Comparison of ENCODE assay signal across 10 mouse cellular contexts in genomic region chr13:100776710-100777109, GRCm38 (mm10). TPM values are rescaled to one million over a fixed set of nuclear protein-coding genes. Genes with fewer than 3 reads are reported as not detected.
A peak's percentile ranks its signal among the peaks of the same experiment; 100 is the strongest.
DNase-seq lines count a peak whose midpoint lies in the region; ATAC-seq and TF ChIP-seq lines count a peak whose summit lies in the region.
"Had no signal": no experiment of that assay in that cellular context is flagged by ENCODE, and none has a peak within 500 bp of the region (broad histone marks: within the 10 kb centered on the region; RNA-seq: fewer than 3 reads in every experiment).

No protein-coding gene starts in this region.

- DNase-seq in heart, embryonic 10.5 days (ENCODE audit: low spot score), result no peak
- DNase-seq in heart, postnatal 14 days, result no peak
- no peak for DNase-seq in lung, postnatal 14 days
- DNase-seq in forebrain, postnatal 0 days, result no peak
- DNase-seq in midbrain, postnatal 0 days (ENCODE audit: low spot score), result no peak
- no peak for DNase-seq in cerebellum, adult 11-12 months
- DNase-seq in left cerebral cortex, postnatal 14 days (ENCODE audit: low spot score in 2 of 2), result no peak
- DNase-seq: cerebellum, postnatal 25 days had no signal

- WGBS in heart, embryonic 10.5 days, result 53% methylated on average over 6 of the region's 6 CpGs
- WGBS in lung, embryonic 15.5 days, result 55% methylated on average over 6 of the region's 6 CpGs
- 67% methylated on average over 6 of the region's 6 CpGs for WGBS in forebrain, postnatal 0 days
- 65% methylated on average over 6 of the region's 6 CpGs for WGBS in midbrain, postnatal 0 days

- intact Hi-C loops in heart, postnatal 14 days (cut with DNase I), result no loop called here
- intact Hi-C loops in left cerebral cortex, postnatal 14 days (cut with DNase I), result no loop called here

- no peaks in the 10 kb centered on the region for H3K9me3 ChIP-seq in heart, embryonic 10.5 days
- no peaks in the 10 kb centered on the region for H3K9me3 ChIP-seq in lung, embryonic 15.5 days
- H3K9me3 ChIP-seq in forebrain, postnatal 0 days (ENCODE audit: low read length), result no peaks in the 10 kb centered on the region
- no peaks in the 10 kb centered on the region for H3K9me3 ChIP-seq in midbrain, postnatal 0 days (ENCODE audit: low read length)

- H3K9ac ChIP-seq in lung, embryonic 15.5 days, result no peak overlapping the region
- H3K9ac ChIP-seq in forebrain, postnatal 0 days, result no peak overlapping the region
- H3K9ac ChIP-seq in midbrain, postnatal 0 days (replicated peaks; ENCODE audit: low read length, poor library complexity, severe bottlenecking), result no peak overlapping the region

- ATAC-seq in lung, embryonic 15.5 days (ENCODE audit: borderline replicate concordance, extremely low read depth, low FRiP score, low TSS enrichment), result no peak
- ATAC-seq in forebrain, postnatal 0 days, result no peak
- 0 out of 2 replicates have a peak, but pooled peaks have one; percentile 1 for ATAC-seq in midbrain, postnatal 0 days (ENCODE audit: low FRiP score)

- 0 out of 2 replicates have a peak overlapping the region, but pooled peaks have one; percentile 98 for H3K4me3 ChIP-seq in heart, embryonic 10.5 days
- no peak overlapping the region for H3K4me3 ChIP-seq in lung, embryonic 15.5 days
- no peak overlapping the region for H3K4me3 ChIP-seq in forebrain, postnatal 0 days (ENCODE audit: low read depth, low read length)
- no peak overlapping the region for H3K4me3 ChIP-seq in midbrain, postnatal 0 days (ENCODE audit: low read depth, low read length)

- H3K4me1 ChIP-seq in heart, embryonic 10.5 days, result peaks cover 15% of the 10 kb centered on the region
- peaks cover 21% of the 10 kb centered on the region for H3K4me1 ChIP-seq in lung, embryonic 15.5 days
- H3K4me1 ChIP-seq in forebrain, postnatal 0 days (ENCODE audit: insufficient read depth), result 0 out of 2 replicates have a peak, but pooled peaks cover 3% of the 10 kb centered on the region
- H3K4me1 ChIP-seq in midbrain, postnatal 0 days (ENCODE audit: insufficient read depth, low read length), result no peaks in the 10 kb centered on the region; the same call in 1 of the 2 replicates

- no peak overlapping the region for H3K27ac ChIP-seq in heart, embryonic 10.5 days
- no peak overlapping the region for H3K27ac ChIP-seq in lung, embryonic 15.5 days
- no peak overlapping the region for H3K27ac ChIP-seq in forebrain, postnatal 0 days (ENCODE audit: low read depth, low read length)
- H3K27ac ChIP-seq in midbrain, postnatal 0 days (ENCODE audit: low read depth, low read length), result no peak overlapping the region
- H3K27ac ChIP-seq: kidney, postnatal 0 days had no signal

- H3K27me3 ChIP-seq in heart, embryonic 10.5 days (ENCODE audit: insufficient read depth, poor library complexity, severe bottlenecking), result no peaks in the 10 kb centered on the region
- no peaks in the 10 kb centered on the region for H3K27me3 ChIP-seq in lung, embryonic 15.5 days
- H3K27me3 ChIP-seq in forebrain, postnatal 0 days (ENCODE audit: insufficient read depth, low read length), result no peaks in the 10 kb centered on the region
- no peaks in the 10 kb centered on the region for H3K27me3 ChIP-seq in midbrain, postnatal 0 days (ENCODE audit: insufficient read depth, low read length)

- 0 out of 2 replicates have a peak overlapping the region, but pooled peaks have one; percentile 87 for H3K4me2 ChIP-seq in lung, embryonic 15.5 days
- peak overlapping the region; percentile 81; the same call in 1 of the 2 replicates for H3K4me2 ChIP-seq in forebrain, postnatal 0 days (ENCODE audit: low read depth)
- no peak overlapping the region for H3K4me2 ChIP-seq in midbrain, postnatal 0 days (ENCODE audit: low read depth, low read length, poor library complexity, severe bottlenecking)

- peaks cover 40% of the 10 kb centered on the region for H3K36me3 ChIP-seq in heart, embryonic 10.5 days
- H3K36me3 ChIP-seq in lung, embryonic 15.5 days, result peaks cover 27% of the 10 kb centered on the region
- H3K36me3 ChIP-seq in forebrain, postnatal 0 days (ENCODE audit: insufficient read depth), result no peaks in the 10 kb centered on the region
- no peaks in the 10 kb centered on the region for H3K36me3 ChIP-seq in midbrain, postnatal 0 days (ENCODE audit: insufficient read depth, low read length)

- TF ChIP-seq CTCF in forebrain, postnatal 0 days (IDR thresholded peaks at IDR 0.05; ENCODE audit: low read depth), result no peak
- no peak for TF ChIP-seq CTCF in midbrain, postnatal 0 days (IDR thresholded peaks at IDR 0.05)

RNA-seq across cellular contexts. Expression of gene Cenph, which starts 1.0 kb away (rescaled TPM):
- 28.9 and 38.1 TPM in 2 replicates for polyA plus RNA-seq in heart, embryonic 10.5 days (2016; fragmentation: Nextera tagmentation; extraction: Ambion mirVana)
- under 1 TPM; 0.36 to 0.80 TPM for total RNA-seq in heart, postnatal 14 days (2021)
- polyA plus RNA-seq in lung, embryonic 15.5 days (2015; fragmentation: Nextera tagmentation; extraction: Ambion mirVana), result 37.4 and 38.1 TPM in 2 replicates
- 3.5 and 4.9 TPM in 2 replicates for total RNA-seq in forebrain, postnatal 0 days (2014; rRNA removed)
- 6.8 and 7.7 TPM in 2 replicates for polyA plus RNA-seq in forebrain, postnatal 0 days (2015; fragmentation: Nextera tagmentation; extraction: Ambion mirVana)
- 0.71 and 2.2 TPM in 2 replicates for total RNA-seq in midbrain, postnatal 0 days (2014; rRNA removed)
- polyA plus RNA-seq in midbrain, postnatal 0 days (2015; fragmentation: Nextera tagmentation; extraction: Ambion mirVana), result 4.3 and 4.4 TPM in 2 replicates
- under 1 TPM; 0.66 to 0.72 TPM for total RNA-seq in left cerebral cortex, postnatal 14 days (2021)

RNA-seq across cellular contexts. Expression of gene Ccnb1, which starts 9.7 kb away (rescaled TPM):
- 295 and 306 TPM in 2 replicates for polyA plus RNA-seq in heart, embryonic 10.5 days (2016; fragmentation: Nextera tagmentation; extraction: Ambion mirVana)
- total RNA-seq in heart, postnatal 14 days (2021), result 10 to 100 TPM in 1 of 2 experiments, 1 to 10 TPM in 1; 4.7 to 13.4 TPM
- polyA plus RNA-seq in lung, embryonic 15.5 days (2015; fragmentation: Nextera tagmentation; extraction: Ambion mirVana), result 291 and 295 TPM in 2 replicates
- 16.5 and 17.1 TPM in 2 replicates for total RNA-seq in forebrain, postnatal 0 days (2014; rRNA removed)
- 22.8 and 26.2 TPM in 2 replicates for polyA plus RNA-seq in forebrain, postnatal 0 days (2015; fragmentation: Nextera tagmentation; extraction: Ambion mirVana)
- total RNA-seq in midbrain, postnatal 0 days (2014; rRNA removed), result 12.7 and 22.5 TPM in 2 replicates
- polyA plus RNA-seq in midbrain, postnatal 0 days (2015; fragmentation: Nextera tagmentation; extraction: Ambion mirVana), result 11.5 and 11.7 TPM in 2 replicates
- 1 to 10 TPM; 2.1 to 2.9 TPM for total RNA-seq in left cerebral cortex, postnatal 14 days (2021)

RNA-seq across cellular contexts. Expression of gene Mrps36, which starts 32.3 kb away (rescaled TPM):
- 202 and 238 TPM in 2 replicates for polyA plus RNA-seq in heart, embryonic 10.5 days (2016; fragmentation: Nextera tagmentation; extraction: Ambion mirVana)
- 100 to 1,000 TPM; 173 to 179 TPM for total RNA-seq in heart, postnatal 14 days (2021)
- polyA plus RNA-seq in lung, embryonic 15.5 days (2015; fragmentation: Nextera tagmentation; extraction: Ambion mirVana), result 167 and 169 TPM in 2 replicates
- total RNA-seq in forebrain, postnatal 0 days (2014; rRNA removed), result 33.0 and 63.9 TPM in 2 replicates
- 151 and 181 TPM in 2 replicates for polyA plus RNA-seq in forebrain, postnatal 0 days (2015; fragmentation: Nextera tagmentation; extraction: Ambion mirVana)
- 25.9 and 44.2 TPM in 2 replicates for total RNA-seq in midbrain, postnatal 0 days (2014; rRNA removed)
- 163 and 165 TPM in 2 replicates for polyA plus RNA-seq in midbrain, postnatal 0 days (2015; fragmentation: Nextera tagmentation; extraction: Ambion mirVana)
- 10 to 100 TPM; 66.7 to 74.3 TPM for total RNA-seq in left cerebral cortex, postnatal 14 days (2021)

RNA-seq across cellular contexts. Expression of gene Cdk7, which starts 46.0 kb away (rescaled TPM):
- polyA plus RNA-seq in heart, embryonic 10.5 days (2016; fragmentation: Nextera tagmentation; extraction: Ambion mirVana), result 86.2 and 106 TPM in 2 replicates
- total RNA-seq in heart, postnatal 14 days (2021), result 10 to 100 TPM; 24.1 to 24.9 TPM
- 94.2 and 101 TPM in 2 replicates for polyA plus RNA-seq in lung, embryonic 15.5 days (2015; fragmentation: Nextera tagmentation; extraction: Ambion mirVana)
- total RNA-seq in forebrain, postnatal 0 days (2014; rRNA removed), result 38.0 and 48.2 TPM in 2 replicates
- 36.5 and 40.9 TPM in 2 replicates for polyA plus RNA-seq in forebrain, postnatal 0 days (2015; fragmentation: Nextera tagmentation; extraction: Ambion mirVana)
- total RNA-seq in midbrain, postnatal 0 days (2014; rRNA removed), result 24.8 and 28.6 TPM in 2 replicates
- polyA plus RNA-seq in midbrain, postnatal 0 days (2015; fragmentation: Nextera tagmentation; extraction: Ambion mirVana), result 30.4 and 32.1 TPM in 2 replicates
- total RNA-seq in left cerebral cortex, postnatal 14 days (2021), result 10 to 100 TPM; 32.2 to 34.8 TPM

RNA-seq across cellular contexts. Expression of gene Slc30a5, which starts 56.5 kb away (rescaled TPM):
- 39.0 and 45.6 TPM in 2 replicates for polyA plus RNA-seq in heart, embryonic 10.5 days (2016; fragmentation: Nextera tagmentation; extraction: Ambion mirVana)
- total RNA-seq in heart, postnatal 14 days (2021), result 10 to 100 TPM; 23.6 to 24.8 TPM
- 55.2 and 56.2 TPM in 2 replicates for polyA plus RNA-seq in lung, embryonic 15.5 days (2015; fragmentation: Nextera tagmentation; extraction: Ambion mirVana)
- total RNA-seq in forebrain, postnatal 0 days (2014; rRNA removed), result 44.8 and 59.7 TPM in 2 replicates
- polyA plus RNA-seq in forebrain, postnatal 0 days (2015; fragmentation: Nextera tagmentation; extraction: Ambion mirVana), result 16.9 and 23.0 TPM in 2 replicates
- total RNA-seq in midbrain, postnatal 0 days (2014; rRNA removed), result 41.7 and 48.6 TPM in 2 replicates
- polyA plus RNA-seq in midbrain, postnatal 0 days (2015; fragmentation: Nextera tagmentation; extraction: Ambion mirVana), result 21.7 and 22.3 TPM in 2 replicates
- total RNA-seq in left cerebral cortex, postnatal 14 days (2021), result 10 to 100 TPM; 41.9 to 43.7 TPM
